Mouse (Mus musculus) liver, embryonic 14.5 days (tissue): ENCODE data around the gene Shisa5. TPM values are rescaled to one million over a fixed set of nuclear protein-coding genes. Genes with fewer than 3 reads are reported as not detected.
A peak's percentile ranks its signal among the peaks of the same experiment; 100 is the strongest.

ENCODE experiments used
- ATAC-seq: fragments of 200-750 bp; cut with Nextera tagmentation; 2 replicates; pipeline ENCODE4 v1.8.0; 2017; ENCODE audit warnings: moderate number of reproducible peaks, mild to moderate bottlenecking, moderate library complexity; ENCODE audit not compliant: insufficient read depth
- DNase-seq, 3 experiments: peaks; one replicate each; pipeline ENCODE4 v3.0.0-alpha.2; 2012 to 2013; ENCODE audit warnings: low read depth in 3 of 3, low spot score in 3 of 3
- H3K27ac ChIP-seq: fragments of 300-500 bp; sonication (generic); 2 replicates; pipeline ENCODE4 v1.5.1; 2014; ENCODE audit warnings: moderate library complexity, mild to moderate bottlenecking, control low read depth, inconsistent platforms
- H3K27me3 ChIP-seq: fragments of 300-500 bp; sonication (generic); 2 replicates; pipeline ENCODE4 v1.6.1; 2014; ENCODE audit warnings: mild to moderate bottlenecking, low read length, moderate library complexity; ENCODE audit not compliant: control insufficient read depth, insufficient read depth
- H3K36me3 ChIP-seq: fragments of 300-500 bp; sonication (generic); replicated peaks from 2 replicates; pipeline ENCODE4 v1.6.1; 2014; ENCODE audit warnings: low read depth; ENCODE audit not compliant: control insufficient read depth, insufficient read depth
- H3K4me1 ChIP-seq, 2 experiments: fragments of 200-500 bp in 1 of 2; fragments of 300-500 bp in 1 of 2; sonication (generic) in 1 of 2; replicated peaks; 2 replicates each; pipeline ENCODE4 v1.6.1; 2012 to 2014; ENCODE audit warnings: antibody characterized with exemption in 1 of 2, inconsistent platforms in 1 of 2, low read length in 1 of 2; ENCODE audit not compliant: control insufficient read depth in 2 of 2, insufficient read depth in 2 of 2
- H3K4me2 ChIP-seq: fragments of 300-500 bp; sonication (generic); 2 replicates; pipeline ENCODE4 v1.6.1; 2014; ENCODE audit warnings: low read depth, mild to moderate bottlenecking, control low read depth, moderate library complexity
- H3K4me3 ChIP-seq, 2 experiments: fragments of 200-500 bp in 1 of 2; fragments of 300-500 bp in 1 of 2; sonication (generic) in 1 of 2; 2 replicates each; pipeline ENCODE4 v1.5.1; 2012 to 2014; ENCODE audit warnings: low read depth in 2 of 2, low read length in 2 of 2, mild to moderate bottlenecking in 2 of 2, control low read depth in 1 of 2, inconsistent platforms in 1 of 2, moderate library complexity in 1 of 2; ENCODE audit not compliant: insufficient read depth in 1 of 2
- H3K9ac ChIP-seq: fragments of 300-500 bp; sonication (generic); replicated peaks from 2 replicates; pipeline ENCODE4 v1.6.1; 2014; ENCODE audit warnings: mild to moderate bottlenecking, control low read depth, moderate library complexity
- H3K9me3 ChIP-seq: fragments of 300-500 bp; sonication (generic); 2 replicates; pipeline ENCODE4 v1.6.1; 2016; ENCODE audit warnings: low read length, mixed read lengths; ENCODE audit not compliant: control insufficient read depth
- CTCF ChIP-seq: IDR thresholded peaks from 2 replicates; pipeline ENCODE4 v1.5.1; 2016; ENCODE audit warnings: antibody characterized with exemption, low read depth, control low read depth
- EP300 ChIP-seq: IDR thresholded peaks from 2 replicates; pipeline ENCODE4 v1.6.1; 2016; ENCODE audit warnings: antibody characterized with exemption, low read depth
- WGBS: fragments of 180-500 bp; shearing (Covaris S2); extraction: QIAGEN DNeasy Blood & Tissue Kit; methylation state at CpG from one replicate; pipeline ENCODE4 v1.1.7; 2014; ENCODE audit not compliant: insufficient replicate concordance; 5-methylcytosine and 5-hydroxymethylcytosine counted together
- polyA plus RNA-seq, 2 experiments: library from polyadenylated mRNA; depleted of rRNA in 1 of 2; stranded (reverse) in 1 of 2; unstranded in 1 of 2; fragments of >200 nt; fragmentation: Nextera tagmentation in 1 of 2; extraction: Ambion mirVana in 1 of 2; gene quantifications; 2 replicates each; pipeline versions ENCODE4 v1.2.1 to v1.2.3; 2012 to 2014

Shisa5 gene
- polyA plus RNA-seq, 2 experiments: 14.9 to 16.0 TPM

DNA sequence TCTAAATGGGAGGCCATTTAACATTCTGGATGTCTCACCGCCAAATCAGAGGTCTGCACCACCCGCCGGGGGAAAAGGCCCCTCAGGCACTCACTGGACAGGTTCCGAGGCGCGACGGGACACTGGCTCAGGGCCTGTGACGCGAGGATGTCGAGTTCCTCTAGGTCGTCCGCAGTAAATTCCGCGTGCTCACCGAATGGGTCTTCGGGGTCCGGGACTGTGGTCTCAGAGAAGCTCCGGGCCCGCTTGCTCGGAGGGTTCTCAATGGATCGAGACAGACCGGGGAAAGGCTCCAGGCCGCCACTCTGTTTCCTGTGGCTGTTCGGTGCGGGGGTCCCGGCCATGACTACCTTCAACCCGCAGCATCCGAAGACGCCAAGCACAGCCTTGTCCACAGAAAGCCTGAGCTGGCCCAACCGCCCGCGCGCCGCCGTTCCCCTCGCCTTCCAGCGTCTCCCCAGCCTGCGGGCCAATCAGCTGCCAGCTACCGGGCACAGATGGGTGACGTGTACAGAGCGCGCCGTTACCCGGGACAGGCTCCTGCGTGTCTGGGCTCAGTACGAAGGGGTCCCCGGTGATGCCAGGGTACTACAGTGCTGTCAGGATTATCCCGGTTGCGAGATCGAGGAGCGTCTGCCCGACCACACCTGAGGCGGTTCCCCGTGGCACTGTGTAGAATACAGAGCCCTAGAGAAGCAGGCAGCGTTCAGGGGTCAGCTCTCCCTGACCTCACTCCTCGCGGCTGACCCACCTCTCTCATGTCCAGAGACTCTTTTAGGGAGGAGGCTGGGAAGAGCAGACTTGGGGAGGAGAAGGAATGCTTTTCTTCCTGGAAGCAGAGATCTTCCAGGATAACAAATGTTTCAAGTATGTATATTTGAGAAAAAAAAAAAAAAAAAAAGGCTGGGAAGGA, 35.6 kb downstream of the Shisa5 start, which contains the start of gene Atrip:
Atrip (minus strand) TSS at position 464 of the 913 bp plus-strand sequence.
- peak within 1 kb of the TSS; percentile 72 to 92 for H3K4me3 ChIP-seq
- no peaks in the 10 kb centered on the region for H3K27me3 ChIP-seq
- ATAC-seq: peak; percentile 98
- peak within 1 kb of the TSS; percentile 92 for H3K9ac ChIP-seq
- peak within 1 kb of the TSS; percentile 53 for H3K27ac ChIP-seq
- H3K36me3 ChIP-seq: peaks cover 20% of the 10 kb centered on the region
- peak within 1 kb of the TSS; percentile 89 for H3K4me2 ChIP-seq
- WGBS: under 1% methylated on average over 57 of the region's 57 CpGs
- H3K9me3 ChIP-seq: no peaks in the 10 kb centered on the region
- TF ChIP-seq CTCF (no peak), EP300 (no peak)
- peaks cover 11 to 13% of the 10 kb centered on the region in 2 experiments for H3K4me1 ChIP-seq
- peak; percentile 78 to 80 (median 79) for DNase-seq

DNA sequence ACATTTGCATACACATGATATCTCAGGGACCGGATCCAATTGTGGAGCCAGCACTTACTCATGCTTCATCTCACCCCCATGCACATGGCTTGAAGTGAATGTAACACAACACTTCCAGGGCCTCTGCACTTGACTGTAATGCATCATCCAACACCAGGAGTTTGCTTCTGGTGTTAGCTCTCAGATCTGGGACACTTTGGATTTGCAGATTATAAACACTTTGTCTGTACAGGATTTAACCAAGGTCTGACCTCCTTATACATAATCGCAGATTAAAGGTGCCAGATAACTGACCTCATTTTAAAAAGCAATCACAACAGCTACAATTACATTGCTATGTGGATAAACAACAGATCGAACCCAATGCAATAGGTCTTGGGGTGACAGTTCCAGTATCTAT, 42.2 kb downstream of the Shisa5 start:
- Histone ChIP-seq H3K4me2 (peak overlapping the region; percentile 91), H3K9ac (no peak overlapping the region; the same call in 1 of the 2 replicates)

DNA sequence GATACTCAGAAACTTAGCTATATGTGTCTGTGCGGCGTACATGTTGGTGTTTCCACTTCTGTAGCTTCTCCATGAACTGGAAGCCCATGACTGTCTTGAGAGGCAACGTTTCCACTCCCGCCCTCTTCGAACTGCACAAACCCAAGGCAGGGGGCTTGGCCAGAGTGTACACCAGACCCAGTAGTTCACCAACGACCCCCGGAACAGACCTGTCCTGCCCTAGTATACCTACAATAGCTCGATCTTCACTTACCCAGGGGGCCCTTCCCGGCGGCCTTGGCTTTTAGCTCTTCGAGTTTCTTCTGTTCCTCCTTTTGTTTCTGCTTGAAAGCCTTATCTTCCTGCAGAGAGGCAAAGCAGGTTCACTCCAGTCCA, 43.4 kb downstream of the Shisa5 start:
- H3K36me3 ChIP-seq: peaks cover 9% of the 10 kb centered on the region
- peak overlapping the region; percentile 91 for H3K4me2 ChIP-seq
- H3K9me3 ChIP-seq: no peaks in the 10 kb centered on the region
- no peaks in the 10 kb centered on the region for H3K27me3 ChIP-seq
- ATAC-seq: peak; percentile 17; the same call in 1 of the 2 replicates
- 6% methylated on average over 11 of the region's 11 CpGs for WGBS
- DNase-seq: no peak
- H3K9ac ChIP-seq: peak overlapping the region; percentile 92
- H3K27ac ChIP-seq: peak overlapping the region; percentile 63
- H3K4me3 ChIP-seq: peak overlapping the region; percentile 87 to 88
- peaks cover 7 to 9% of the 10 kb centered on the region in 2 experiments for H3K4me1 ChIP-seq
- no peak for TF ChIP-seq EP300
- no peak for TF ChIP-seq CTCF

More for the DNA sequence above, 42.2 kb downstream of the Shisa5 start:
- peak overlapping the region in 1 of 2 experiments; percentile 87; a peak in 2 of 4 replicates for H3K4me3 ChIP-seq
- ATAC-seq (no peak), DNase-seq (no peak)
- H3K4me1 ChIP-seq: peaks cover 7 to 9% of the 10 kb centered on the region in 2 experiments
- TF ChIP-seq EP300: no peak
- no peak for TF ChIP-seq CTCF
- no peaks in the 10 kb centered on the region for H3K9me3 ChIP-seq
- H3K27me3 ChIP-seq: no peaks in the 10 kb centered on the region
- H3K36me3 ChIP-seq: peaks cover 9% of the 10 kb centered on the region
- WGBS: 83% methylated on average over 3 of the region's 3 CpGs
- H3K27ac ChIP-seq: no peak overlapping the region

DNA sequence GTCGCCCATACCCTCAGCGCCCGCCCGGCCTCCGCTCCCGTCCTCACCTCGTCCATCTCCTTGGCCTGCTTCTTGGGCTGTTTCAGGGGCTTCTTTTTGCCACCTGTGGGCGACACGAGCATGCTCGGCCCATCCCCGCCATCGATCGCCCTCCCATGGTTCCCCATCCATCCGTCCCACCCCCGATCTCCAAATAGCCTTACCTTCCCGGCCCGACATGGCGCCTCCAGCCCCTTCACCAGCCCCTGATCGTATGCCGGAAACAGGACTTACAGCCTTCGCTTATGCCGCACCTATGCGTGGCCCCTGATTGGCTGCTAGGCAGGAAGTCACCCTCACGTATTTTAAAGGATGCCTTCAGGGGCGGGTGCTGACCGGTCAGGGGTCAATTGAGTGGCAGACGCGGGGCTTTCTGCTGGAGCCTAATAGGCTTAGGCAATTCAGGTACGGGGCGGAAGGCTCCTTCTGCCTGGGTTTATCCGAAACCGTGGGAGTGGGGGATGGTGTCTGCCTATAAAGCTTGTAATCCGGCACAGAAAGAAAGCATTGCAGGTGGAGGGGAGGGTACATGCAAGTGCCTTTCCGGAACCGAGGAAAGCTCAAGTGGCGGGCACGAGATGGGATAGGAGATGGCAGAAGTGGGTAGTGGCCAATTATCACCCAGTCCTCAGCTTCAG, 43.9 kb downstream of the Shisa5 start, which contains the start of the genes Ccdc51 and Tma7:
Ccdc51 (plus strand) TSS at position 370 of the 677 bp plus-strand sequence.
Tma7 (minus strand) TSS at position 464 of the 677 bp plus-strand sequence.
- Histone ChIP-seq H3K4me1 (peaks cover 7 to 9% of the 10 kb centered on the region in 2 experiments), H3K9me3 (no peaks in the 10 kb centered on the region), H3K27me3 (no peaks in the 10 kb centered on the region), H3K4me3 (peak within 1 kb of the TSS; percentile 87 to 88), H3K27ac (peak within 1 kb of the TSS; percentile 63), H3K36me3 (peaks cover 9% of the 10 kb centered on the region), H3K9ac (peak within 1 kb of the TSS; percentile 92), H3K4me2 (peak within 1 kb of the TSS; percentile 91)
- DNase-seq (peak; percentile 79 to 83 (median 82)), ATAC-seq (peak; percentile 99)
- under 1% methylated on average over 37 of the region's 37 CpGs for WGBS
- TF ChIP-seq EP300 (no peak), CTCF (no peak)
